In the genomic region with DNA sequence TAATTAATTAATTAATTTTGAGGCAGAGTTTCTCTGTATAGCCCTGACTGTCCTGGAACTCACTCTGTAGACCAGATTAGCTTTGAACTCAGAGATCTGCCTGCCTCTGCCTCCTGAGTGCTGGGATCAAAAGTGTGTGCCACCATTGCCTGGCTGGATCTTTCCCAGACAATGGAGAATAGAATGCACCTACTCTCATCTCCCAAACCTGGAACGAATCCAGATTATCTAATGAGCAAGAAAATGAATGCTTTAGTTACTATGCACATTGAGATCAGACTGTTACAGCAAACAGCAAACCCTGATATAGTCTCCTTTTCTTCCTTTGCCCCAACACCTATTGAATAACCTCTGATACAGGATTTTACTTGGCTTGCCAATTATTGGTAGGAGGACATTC, we compare ENCODE assay signal across 11 mouse cellular contexts.
"Had no signal": no experiment of that assay in that cellular context is flagged by ENCODE, and none has a peak within 500 bp of the region (broad histone marks: within the 10 kb centered on the region; RNA-seq: fewer than 3 reads in every experiment).

No protein-coding gene starts in this region.

- DNase-seq: retina, postnatal 1 day; right cerebral cortex, adult 18-20 months; right cerebral cortex, postnatal 14 days; right cerebral cortex, postnatal 4 days; spleen, adult 18-20 months; thymus, adult 18-20 months; thymus, adult 2 months; thymus, postnatal 14 days; thymus, postnatal 25 days; thymus, postnatal 36 days; thymus, postnatal 4 days had no signal
